Comparison of ENCODE assay signal across 24 mouse cellular contexts in the genomic region with DNA sequence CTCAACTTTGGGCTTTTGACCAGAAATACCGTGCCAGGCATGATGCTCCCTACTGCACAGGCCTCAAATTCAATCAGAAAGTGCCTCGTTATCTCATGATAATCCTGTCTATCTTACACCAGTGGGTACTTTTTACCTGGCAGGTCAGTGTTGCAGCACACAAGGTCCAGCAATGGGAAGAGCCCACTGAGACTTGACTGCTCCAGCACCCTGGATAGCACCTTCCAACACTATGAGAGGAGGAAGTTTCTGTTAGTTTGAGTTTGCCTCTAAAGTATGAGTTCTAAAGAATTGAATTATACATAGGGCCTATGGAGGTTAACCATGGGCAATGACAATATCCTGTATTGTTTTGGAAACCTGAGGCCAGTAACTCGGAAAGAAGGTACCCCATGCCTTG. TPM values are rescaled to one million over a fixed set of nuclear protein-coding genes. Genes with fewer than 3 reads are reported as not detected.
DNase-seq lines count a peak whose midpoint lies in the region; ATAC-seq and TF ChIP-seq lines count a peak whose summit lies in the region.
"Had no signal": no experiment of that assay in that cellular context is flagged by ENCODE, and none has a peak within 500 bp of the region (broad histone marks: within the 10 kb centered on the region; RNA-seq: fewer than 3 reads in every experiment).

No protein-coding gene starts in this region.

- no peak for TF ChIP-seq POLR2A in MEL (IDR thresholded peaks at IDR 0.05; ENCODE audit: control insufficient read depth in 1 of 2, insufficient read depth in 1 of 2, low read depth in 1 of 2, low read length in 2 of 2, poor library complexity in 1 of 2)

- WGBS in heart, postnatal 0 days = 60% methylated on average over 3 of the region's 3 CpGs
- WGBS in heart, embryonic 10.5 days = 70% methylated on average over 3 of the region's 3 CpGs
- 76% methylated on average over 3 of the region's 3 CpGs for WGBS in limb, embryonic 10.5 days

- no peaks in the 10 kb centered on the region for H3K9me3 ChIP-seq in heart, postnatal 0 days (replicated peaks; ENCODE audit: control insufficient read depth, low read length)
- H3K9me3 ChIP-seq in heart, embryonic 10.5 days = no peaks in the 10 kb centered on the region
- H3K9me3 ChIP-seq in MEL (replicated peaks; ENCODE audit: insufficient read depth, low read length) = no peaks in the 10 kb centered on the region
- no peaks in the 10 kb centered on the region for H3K9me3 ChIP-seq in limb, embryonic 10.5 days (replicated peaks)
- H3K9me3 ChIP-seq: embryonic facial prominence, embryonic 13.5 days; forebrain, embryonic 12.5 days; heart, embryonic 15.5 days; hindbrain, embryonic 10.5 days; intestine, embryonic 15.5 days had no signal

- DNase-seq in heart, postnatal 0 days (ENCODE audit: low spot score) = peak; percentile 5
- DNase-seq in heart, embryonic 10.5 days (ENCODE audit: low spot score) = no peak
- DNase-seq in MEL (ENCODE audit: low read depth, low spot score) (peak; percentile 36), Patski (ENCODE audit: low read depth, low spot score) (no peak)
- DNase-seq in embryo, embryonic 11 days = peak; percentile 5
- no peak for DNase-seq in spleen, adult 12 weeks (ENCODE audit: low spot score)
- DNase-seq in limb, embryonic 10.5 days (ENCODE audit: low spot score) = no peak
- DNase-seq: adrenal gland, adult 8-10 months; adrenal gland, postnatal 36 days; cerebellum, adult 2 months; cerebellum, postnatal 10 days; gastrocnemius, postnatal 10 days; heart, adult 18-20 months had no signal

- POLR2A ChIA-PET in Patski (lab: Charles Lee) = no interaction called here

- H3K79me2 ChIP-seq in MEL (ENCODE audit: control insufficient read depth, insufficient read depth, low read length, poor library complexity) = no peaks in the 10 kb centered on the region

- H3K36me3 ChIP-seq in heart, postnatal 0 days (replicated peaks; ENCODE audit: control insufficient read depth, insufficient read depth, low read length) = no peaks in the 10 kb centered on the region
- no peaks in the 10 kb centered on the region for H3K36me3 ChIP-seq in heart, embryonic 10.5 days
- H3K36me3 ChIP-seq in MEL (ENCODE audit: control insufficient read depth in 1 of 2, insufficient read depth in 2 of 2, low read length in 2 of 2) = no peaks in the 10 kb centered on the region
- H3K36me3 ChIP-seq in limb, embryonic 10.5 days = no peaks in the 10 kb centered on the region
- H3K36me3 ChIP-seq: embryonic facial prominence, embryonic 13.5 days; forebrain, embryonic 12.5 days; heart, embryonic 15.5 days; hindbrain, embryonic 10.5 days; intestine, embryonic 15.5 days had no signal

- CTCF ChIA-PET in Patski (lab: Charles Lee) = no interaction called here

- no peak for TF ChIP-seq RAD21 in MEL (IDR thresholded peaks at IDR 0.05; ENCODE audit: low read depth, low read length)

- H3K4me2 ChIP-seq in heart, postnatal 0 days (ENCODE audit: low read depth, low read length) = no peak overlapping the region
- H3K4me2 ChIP-seq: embryonic facial prominence, embryonic 13.5 days; forebrain, embryonic 12.5 days; heart, embryonic 11.5 days; heart, embryonic 15.5 days; hindbrain, embryonic 14.5 days; intestine, embryonic 15.5 days had no signal

- H3K27me3 ChIP-seq in heart, postnatal 0 days (ENCODE audit: control insufficient read depth, insufficient read depth, low read length) = no peaks in the 10 kb centered on the region
- H3K27me3 ChIP-seq in heart, embryonic 10.5 days (ENCODE audit: insufficient read depth, poor library complexity, severe bottlenecking) = no peaks in the 10 kb centered on the region
- H3K27me3 ChIP-seq in MEL (ENCODE audit: control insufficient read depth in 1 of 2, insufficient read depth in 2 of 2, low read length in 2 of 2) = 0 out of 4 replicates have a peak, but pooled peaks cover 0 to 1% of the 10 kb centered on the region in 2 experiments
- H3K27me3 ChIP-seq in Patski = peaks cover 8% of the 10 kb centered on the region
- H3K27me3 ChIP-seq in limb, embryonic 10.5 days (ENCODE audit: low read depth, poor library complexity, severe bottlenecking) = no peaks in the 10 kb centered on the region
- H3K27me3 ChIP-seq: CH12.LX; embryonic facial prominence, embryonic 13.5 days; forebrain, embryonic 12.5 days; heart, embryonic 15.5 days; intestine, embryonic 15.5 days had no signal

- no peak for ATAC-seq in heart, postnatal 0 days (ENCODE audit: insufficient read depth, low read depth)
- peak; percentile 35 for ATAC-seq in Patski
- ATAC-seq: forebrain, embryonic 16.5 days; intestine, embryonic 15.5 days had no signal

- in situ Hi-C loops in Patski (cut with MboI; ENCODE audit: low pct_unique_long_range_greater_than_20kb) = no loop called here

- H3K9ac ChIP-seq in heart, postnatal 0 days (replicated peaks; ENCODE audit: low read depth, low read length) = no peak overlapping the region
- H3K9ac ChIP-seq in MEL (ENCODE audit: control insufficient read depth, low read depth, low read length, poor library complexity, severe bottlenecking) = no peak overlapping the region
- H3K9ac ChIP-seq: embryonic facial prominence, embryonic 13.5 days; forebrain, embryonic 12.5 days; heart, embryonic 15.5 days; hindbrain, embryonic 14.5 days; intestine, embryonic 15.5 days had no signal

- no peak for TF ChIP-seq EP300 in heart, postnatal 0 days (IDR thresholded peaks at IDR 0.05; ENCODE audit: low read depth)
- TF ChIP-seq EP300 in MEL (IDR thresholded peaks at IDR 0.05; ENCODE audit: low read depth in 1 of 2, low read length in 2 of 2) = no peak

- no peak overlapping the region for H3K27ac ChIP-seq in heart, postnatal 0 days (ENCODE audit: low read depth)
- no peak overlapping the region for H3K27ac ChIP-seq in heart, embryonic 10.5 days
- no peak overlapping the region for H3K27ac ChIP-seq in MEL (ENCODE audit: control insufficient read depth, low read depth, low read length)
- no peak overlapping the region for H3K27ac ChIP-seq in limb, embryonic 10.5 days
- H3K27ac ChIP-seq: embryonic facial prominence, embryonic 13.5 days; forebrain, embryonic 12.5 days; heart, embryonic 15.5 days; hindbrain, embryonic 10.5 days; hindbrain, embryonic 14.5 days; intestine, embryonic 15.5 days had no signal

- TF ChIP-seq CTCF in heart, postnatal 0 days (IDR thresholded peaks at IDR 0.05; ENCODE audit: low read depth) = no peak
- no peak for TF ChIP-seq CTCF in MEL (IDR thresholded peaks at IDR 0.05 in 2 of 3, conservative IDR thresholded peaks at IDR 0.05 in 1 of 3; ENCODE audit: control insufficient read depth in 1 of 3, insufficient read depth in 1 of 3, low read depth in 2 of 3, low read length in 3 of 3, poor library complexity in 1 of 3, severe bottlenecking in 1 of 3)
- no peak for TF ChIP-seq CTCF in Patski (IDR thresholded peaks at IDR 0.05)

- no peaks in the 10 kb centered on the region for H3K4me1 ChIP-seq in heart, postnatal 0 days (ENCODE audit: control insufficient read depth, insufficient read depth)
- no peaks in the 10 kb centered on the region for H3K4me1 ChIP-seq in heart, embryonic 10.5 days
- H3K4me1 ChIP-seq in MEL (ENCODE audit: control insufficient read depth in 1 of 2, insufficient read depth in 2 of 2, low read length in 2 of 2) = no peaks in the 10 kb centered on the region
- H3K4me1 ChIP-seq in limb, embryonic 10.5 days = no peaks in the 10 kb centered on the region
- H3K4me1 ChIP-seq: embryonic facial prominence, embryonic 13.5 days; forebrain, embryonic 12.5 days; heart, embryonic 15.5 days; hindbrain, embryonic 10.5 days; intestine, embryonic 15.5 days had no signal

- no peak overlapping the region for H3K4me3 ChIP-seq in heart, postnatal 0 days (ENCODE audit: low read depth, low read length)
- no peak overlapping the region for H3K4me3 ChIP-seq in heart, embryonic 10.5 days
- H3K4me3 ChIP-seq in MEL (ENCODE audit: control insufficient read depth in 1 of 2, insufficient read depth in 1 of 2, low read depth in 2 of 2, low read length in 2 of 2) = no peak overlapping the region
- no peak overlapping the region for H3K4me3 ChIP-seq in limb, embryonic 10.5 days
- H3K4me3 ChIP-seq: embryonic facial prominence, embryonic 13.5 days; forebrain, embryonic 12.5 days; heart, embryonic 15.5 days; hindbrain, embryonic 10.5 days; intestine, embryonic 15.5 days had no signal

TF ChIP-seq in MEL, 35 proteins besides CTCF, POLR2A, EP300 and RAD21:
- no peak for TF ChIP-seq MYB (IDR thresholded peaks at IDR 0.05; ENCODE audit: low read depth, low read length)
- TF ChIP-seq TBP (IDR thresholded peaks at IDR 0.05; ENCODE audit: low read depth, low read length) = no peak
- no peak for TF ChIP-seq BHLHE40 (IDR thresholded peaks at IDR 0.05; ENCODE audit: borderline replicate concordance, low read depth, low read length)
- no peak for TF ChIP-seq POLR2AphosphoS5 (IDR thresholded peaks at IDR 0.05; ENCODE audit: borderline replicate concordance, low read depth, low read length)
- TF ChIP-seq MAFK (IDR thresholded peaks at IDR 0.05; ENCODE audit: borderline replicate concordance, low read depth, low read length) = no peak
- no peak for TF ChIP-seq CHD1 (IDR thresholded peaks at IDR 0.05; ENCODE audit: low read depth, low read length)
- no peak for TF ChIP-seq USF1 (IDR thresholded peaks at IDR 0.05; ENCODE audit: low read depth, low read length)
- TF ChIP-seq TCF12 (IDR thresholded peaks at IDR 0.05; ENCODE audit: low read depth, low read length) = no peak
TF ChIP-seq in MEL: peak in this region for 0.

RNA-seq across cellular contexts. Expression of a gene that starts 10.7 kb away (rescaled TPM):
- total RNA-seq in heart, postnatal 0 days (2014; rRNA removed; ENCODE audit: low replicate concordance) = 0.15 TPM in 1 of 2 replicates, not detected in the other
- polyA plus RNA-seq in heart, postnatal 0 days (2015; fragmentation: Nextera tagmentation; extraction: Ambion mirVana) = not detected in 2 replicates
- not detected in 2 replicates for polyA plus RNA-seq in heart, embryonic 10.5 days (2016; fragmentation: Nextera tagmentation; extraction: Ambion mirVana)
- not detected in 2 replicates for total RNA-seq in MEL (2012; rRNA removed)
- polyA plus RNA-seq in MEL (2012; ENCODE audit: insufficient read depth in 1 of 2, insufficient read length in 2 of 2, low read depth in 1 of 2, low replicate concordance in 2 of 2, missing spikeins in 1 of 2) = not detected
- polyA plus RNA-seq in Patski (2021) = not detected
- not detected in 2 replicates for polyA plus RNA-seq in limb, embryonic 10.5 days (2016; fragmentation: Nextera tagmentation; extraction: Ambion mirVana)
- total RNA-seq: adrenal gland, postnatal 36 days; CH12.LX; common myeloid progenitor, adult 5-6 weeks; gastrocnemius, postnatal 10 days; heart, adult 18-20 months; heart, postnatal 25 days had no signal
- polyA plus RNA-seq: embryonic facial prominence, embryonic 13.5 days; heart, embryonic 11.5 days; heart, embryonic 15.5 days; hindbrain, embryonic 10.5 days; intestine, embryonic 15.5 days had no signal

Comparison
In these comparisons a context has a peak if more than half of its experiments do, and no peak if none do; other contexts are left out.
1. DNase-seq: peak in heart, postnatal 0 days (single experiment), MEL (single experiment) and embryo, embryonic 11 days (single experiment); none in heart, embryonic 10.5 days (single experiment), Patski (single experiment), spleen, adult 12 weeks (single experiment) and limb, embryonic 10.5 days (single experiment).